Mouse (Mus musculus) intestine, embryonic 16.5 days (tissue): ENCODE results near the gene Ccdc88c. TPM values are rescaled to one million over a fixed set of nuclear protein-coding genes. Genes with fewer than 3 reads are reported as not detected.
A peak's percentile ranks its signal among the peaks of the same experiment; 100 is the strongest.

Source experiments
- ATAC-seq: fragments of 200-750 bp; cut with Nextera tagmentation; 2 replicates; pipeline ENCODE4 v1.8.0; 2017; ENCODE audit warnings: moderate TSS enrichment, moderate library complexity
- H3K27ac ChIP-seq: fragments of 300-500 bp; sonication (generic); 2 replicates; pipeline ENCODE4 v1.5.1; 2014; ENCODE audit warnings: mild to moderate bottlenecking, low read length
- H3K27me3 ChIP-seq: fragments of 300-500 bp; sonication (generic); replicated peaks from 2 replicates; pipeline ENCODE4 v1.6.1; 2014; ENCODE audit warnings: low read length, control low read depth, mixed read lengths; ENCODE audit not compliant: control insufficient read depth, insufficient read depth
- H3K36me3 ChIP-seq: fragments of 300-500 bp; sonication (generic); 2 replicates; pipeline ENCODE4 v1.6.1; 2014; ENCODE audit warnings: low read length, control low read depth; ENCODE audit not compliant: control insufficient read depth, insufficient read depth
- H3K4me1 ChIP-seq: fragments of 300-500 bp; sonication (generic); 2 replicates; pipeline ENCODE4 v1.6.1; 2014; ENCODE audit warnings: low read length, control low read depth, mixed read lengths; ENCODE audit not compliant: control insufficient read depth, insufficient read depth
- H3K4me2 ChIP-seq: fragments of 300-500 bp; sonication (generic); 2 replicates; pipeline ENCODE4 v1.6.1; 2014; ENCODE audit warnings: low read depth, low read length, control low read depth
- H3K4me3 ChIP-seq: fragments of 300-500 bp; sonication (generic); 2 replicates; pipeline ENCODE4 v1.5.1; 2014; ENCODE audit warnings: mild to moderate bottlenecking, low read length
- H3K9ac ChIP-seq: fragments of 300-500 bp; sonication (generic); 2 replicates; pipeline ENCODE4 v1.6.1; 2014; ENCODE audit warnings: low read depth, low read length
- H3K9me3 ChIP-seq: fragments of 300-500 bp; sonication (generic); 2 replicates; pipeline ENCODE4 v1.6.1; 2016; ENCODE audit warnings: low read length, control low read depth; ENCODE audit not compliant: control insufficient read depth
- WGBS: fragments of 180-500 bp; shearing (Covaris S2); extraction: QIAGEN DNeasy Blood & Tissue Kit; methylation state at CpG from one replicate; pipeline ENCODE4 v1.1.7; 2014; 5-methylcytosine and 5-hydroxymethylcytosine counted together
- polyA plus RNA-seq: library from polyadenylated mRNA; unstranded; fragments of >200 nt; fragmentation: Nextera tagmentation; extraction: Ambion mirVana; gene quantifications from 2 replicates; pipeline ENCODE4 v1.2.1, GENCODE M21; 2015

Gene Ccdc88c
- 13.1 and 13.6 TPM in 2 replicates for polyA plus RNA-seq

GRCm38 (mm10) chr12:101028954-101029731, at the start of gene Ccdc88c:
Gene Ccdc88c, minus strand, starts transcription at chr12:101029056.
- H3K27me3 ChIP-seq = no peaks in the 10 kb centered on the region
- H3K9me3 ChIP-seq = no peaks in the 10 kb centered on the region
- H3K9ac ChIP-seq = peak within 1 kb of the TSS; percentile 93
- peaks cover 8% of the 10 kb centered on the region; the same call in 1 of the 2 replicates for H3K4me1 ChIP-seq
- ATAC-seq = peak; percentile 86
- peak within 1 kb of the TSS; percentile 88 for H3K27ac ChIP-seq
- peak within 1 kb of the TSS; percentile 80 for H3K4me3 ChIP-seq
- no peaks in the 10 kb centered on the region for H3K36me3 ChIP-seq
- H3K4me2 ChIP-seq = peak within 1 kb of the TSS; percentile 87
- WGBS = under 1% methylated on average over 55 of the region's 56 CpGs

GRCm38 (mm10) chr12:101077955-101078354, 49.1 kb upstream of the Ccdc88c start:
- no peak for ATAC-seq
- Histone ChIP-seq H3K9ac (no peak overlapping the region), H3K27me3 (no peaks in the 10 kb centered on the region), H3K4me2 (no peak overlapping the region), H3K36me3 (peaks cover 4% of the 10 kb centered on the region; the same call in 1 of the 2 replicates), H3K9me3 (no peaks in the 10 kb centered on the region), H3K4me1 (peaks cover 11% of the 10 kb centered on the region; the same call in 1 of the 2 replicates), H3K27ac (no peak overlapping the region), H3K4me3 (no peak overlapping the region)

- ATAC-seq = no peak
Observed at GRCm38 (mm10) chr12:101075433-101075832, 46.6 kb upstream of the Ccdc88c start.

DNA sequence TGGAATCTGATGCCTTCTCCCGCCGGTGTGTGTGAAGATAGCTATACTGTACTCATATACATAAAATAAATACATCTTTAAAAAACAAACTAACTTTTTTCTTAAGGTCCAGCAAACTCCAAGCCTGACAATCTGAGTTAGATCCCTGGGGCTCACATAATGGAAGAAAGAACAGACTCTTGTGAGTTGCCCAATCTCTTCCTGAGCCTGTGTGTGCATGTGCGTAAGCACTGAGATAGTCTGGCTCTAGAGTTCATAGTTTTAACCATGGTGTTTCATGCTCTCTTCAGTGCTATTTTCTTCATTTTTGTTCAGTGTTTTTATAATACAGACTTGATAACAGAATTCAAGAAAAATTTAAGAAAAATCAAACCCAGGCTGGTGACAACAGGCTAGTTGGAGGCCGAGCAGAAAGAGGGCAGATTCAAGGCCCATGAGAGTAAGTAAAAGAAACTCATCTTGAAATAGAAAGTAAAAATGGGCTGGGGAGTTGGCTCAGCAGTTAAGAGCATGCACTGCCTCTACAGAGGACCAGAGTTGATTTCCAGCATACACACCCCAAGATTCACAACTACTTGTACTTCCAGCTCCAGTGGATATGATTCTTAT, 46.1 kb upstream of the Ccdc88c start:
- 91% methylated on average over 4 of the region's 4 CpGs for WGBS
- Histone ChIP-seq H3K9ac (no peak overlapping the region), H3K27me3 (no peaks in the 10 kb centered on the region), H3K36me3 (peaks cover 4% of the 10 kb centered on the region; the same call in 1 of the 2 replicates), H3K9me3 (no peaks in the 10 kb centered on the region), H3K4me1 (peaks cover 2% of the 10 kb centered on the region; the same call in 1 of the 2 replicates), H3K27ac (no peak overlapping the region), H3K4me2 (no peak overlapping the region), H3K4me3 (no peak overlapping the region)
- no peak for ATAC-seq

More at GRCm38 (mm10) chr12:101075433-101075832, 46.6 kb upstream of the Ccdc88c start:
- WGBS = 81% methylated on average over 3 of the region's 3 CpGs
- H3K4me2 ChIP-seq = no peak overlapping the region
- peaks cover 3% of the 10 kb centered on the region; the same call in 1 of the 2 replicates for H3K4me1 ChIP-seq
- peaks cover 4% of the 10 kb centered on the region; the same call in 1 of the 2 replicates for H3K36me3 ChIP-seq
- no peak overlapping the region for H3K4me3 ChIP-seq
- no peak overlapping the region for H3K27ac ChIP-seq
- no peaks in the 10 kb centered on the region for H3K27me3 ChIP-seq
- no peaks in the 10 kb centered on the region for H3K9me3 ChIP-seq
- H3K9ac ChIP-seq = no peak overlapping the region

DNA sequence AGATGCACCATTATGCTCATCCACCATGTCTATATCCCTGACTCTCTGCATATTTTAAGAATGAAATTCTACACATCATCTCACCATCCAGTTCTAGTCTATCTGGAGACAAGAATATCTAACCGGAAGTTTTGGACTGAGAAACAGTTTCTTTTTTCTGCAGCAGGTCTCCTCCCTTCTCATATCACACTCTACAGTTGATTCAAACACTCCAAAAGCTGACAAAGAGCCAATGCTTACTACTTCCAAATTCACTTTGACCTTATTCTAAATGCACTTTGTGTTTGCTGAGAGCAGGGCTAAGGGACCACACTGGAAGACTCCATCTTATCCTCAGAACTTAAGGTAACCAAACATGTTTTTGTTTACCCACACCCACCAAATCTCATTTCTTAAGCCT, 41.0 kb upstream of the Ccdc88c start:
- WGBS = 93% methylated on average over 1 of the region's 1 CpGs
- H3K27me3 ChIP-seq = no peaks in the 10 kb centered on the region
- no peak overlapping the region for H3K9ac ChIP-seq
- H3K4me2 ChIP-seq = no peak overlapping the region
- no peak overlapping the region for H3K4me3 ChIP-seq
- no peak for ATAC-seq
- H3K4me1 ChIP-seq = no peaks in the 10 kb centered on the region
- H3K36me3 ChIP-seq = no peaks in the 10 kb centered on the region
- no peak overlapping the region for H3K27ac ChIP-seq
- no peaks in the 10 kb centered on the region for H3K9me3 ChIP-seq

- Histone ChIP-seq H3K36me3 (peaks cover 7% of the 10 kb centered on the region), H3K4me3 (no peak overlapping the region), H3K4me2 (no peak overlapping the region), H3K4me1 (no peaks in the 10 kb centered on the region), H3K27me3 (no peaks in the 10 kb centered on the region), H3K27ac (no peak overlapping the region), H3K9ac (no peak overlapping the region), H3K9me3 (no peaks in the 10 kb centered on the region)
- 87% methylated on average over 1 of the region's 1 CpGs for WGBS
- ATAC-seq = no peak
Observed at GRCm38 (mm10) chr12:101066329-101066728, 37.5 kb upstream of the Ccdc88c start.

- H3K9me3 ChIP-seq = no peaks in the 10 kb centered on the region
- no peak overlapping the region for H3K4me3 ChIP-seq
- H3K27ac ChIP-seq = no peak overlapping the region
- no peak overlapping the region for H3K4me2 ChIP-seq
- 0 out of 2 replicates have a peak, but pooled peaks cover 3% of the 10 kb centered on the region for H3K36me3 ChIP-seq
- ATAC-seq = no peak
- no peak overlapping the region for H3K9ac ChIP-seq
- H3K4me1 ChIP-seq = no peaks in the 10 kb centered on the region
- no peaks in the 10 kb centered on the region for H3K27me3 ChIP-seq
Observed at GRCm38 (mm10) chr12:101039956-101040355, 11.1 kb upstream of the Ccdc88c start.

DNA sequence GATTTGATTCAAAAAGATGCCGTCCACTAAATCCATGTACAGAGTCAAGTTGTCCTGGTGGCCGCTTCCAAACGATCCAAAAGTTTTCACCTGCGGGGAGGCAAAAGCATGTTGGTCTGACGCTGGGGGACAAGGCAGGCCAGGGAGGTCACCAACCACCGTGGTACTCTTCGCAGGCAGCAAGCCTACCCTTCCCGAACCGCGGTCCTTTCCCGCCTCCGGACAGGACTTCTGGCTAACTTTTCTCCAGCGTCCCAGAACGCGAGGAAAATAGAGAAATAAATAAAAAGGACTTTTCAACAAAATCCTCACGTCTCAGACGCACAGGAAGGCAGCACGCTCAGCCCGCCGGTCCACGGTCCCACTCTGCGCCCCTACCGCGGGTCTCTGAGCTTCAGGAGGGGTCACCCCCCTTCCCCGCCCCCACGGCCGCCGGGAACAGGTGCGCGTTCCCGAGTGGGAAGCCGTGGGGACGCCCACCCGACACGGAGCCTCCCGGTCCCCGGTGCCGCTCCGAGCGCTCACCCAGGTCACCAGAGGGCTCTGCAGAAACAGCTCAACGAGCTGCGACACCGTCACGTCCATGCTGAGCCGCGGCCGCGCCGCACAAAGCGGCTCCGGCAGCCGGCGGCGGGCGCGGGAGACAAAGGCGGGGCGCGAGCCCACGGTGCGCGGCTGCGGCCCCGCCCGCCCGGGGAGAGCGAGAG, 456 bp downstream of the Ccdc88c start:
- Histone ChIP-seq H3K4me1 (peaks cover 8% of the 10 kb centered on the region; the same call in 1 of the 2 replicates), H3K27ac (peak overlapping the region; percentile 88), H3K9ac (peak overlapping the region; percentile 93), H3K36me3 (no peaks in the 10 kb centered on the region), H3K27me3 (no peaks in the 10 kb centered on the region), H3K4me3 (peak overlapping the region; percentile 80), H3K9me3 (no peaks in the 10 kb centered on the region), H3K4me2 (peak overlapping the region; percentile 87)
- no peak for ATAC-seq
- WGBS = under 1% methylated on average over 66 of the region's 67 CpGs
